Mouse (Mus musculus): ENCODE measurements around the gene Agap1. TPM values are rescaled to one million over a fixed set of nuclear protein-coding genes. Genes with fewer than 3 reads are reported as not detected.

The Agap1 gene
- polyA plus RNA-seq, 1 experiment from 2014 or later = 72.2 TPM

- Histone ChIP-seq H3K36me3 (replicated peaks; ENCODE audit: control insufficient read depth, insufficient read depth) (no peaks in the 10 kb centered on the region), H3K4me2 (replicated peaks) (no peak overlapping the region), H3K9me3 (ENCODE audit: control insufficient read depth, low read length) (no peaks in the 10 kb centered on the region), H3K4me1 (replicated peaks; ENCODE audit: control insufficient read depth, insufficient read depth, low read length) (peaks cover 22% of the 10 kb centered on the region), H3K4me3 (replicated peaks; ENCODE audit: low read length) (no peak overlapping the region), H3K9ac (no peak overlapping the region), H3K27ac (no peak overlapping the region), H3K27me3 (ENCODE audit: control insufficient read depth, insufficient read depth, low read length) (no peaks in the 10 kb centered on the region)
- ATAC-seq (ENCODE audit: low FRiP score) = 0 out of 2 replicates have a peak, but pooled peaks have one; percentile 21
- no peak for DNase-seq (ENCODE audit: low spot score)
- WGBS = 80% methylated on average over 7 of the region's 7 CpGs
Observed at GRCm38 (mm10) chr1:89556006-89556405, 101.4 kb downstream of the Agap1 start.

DNA sequence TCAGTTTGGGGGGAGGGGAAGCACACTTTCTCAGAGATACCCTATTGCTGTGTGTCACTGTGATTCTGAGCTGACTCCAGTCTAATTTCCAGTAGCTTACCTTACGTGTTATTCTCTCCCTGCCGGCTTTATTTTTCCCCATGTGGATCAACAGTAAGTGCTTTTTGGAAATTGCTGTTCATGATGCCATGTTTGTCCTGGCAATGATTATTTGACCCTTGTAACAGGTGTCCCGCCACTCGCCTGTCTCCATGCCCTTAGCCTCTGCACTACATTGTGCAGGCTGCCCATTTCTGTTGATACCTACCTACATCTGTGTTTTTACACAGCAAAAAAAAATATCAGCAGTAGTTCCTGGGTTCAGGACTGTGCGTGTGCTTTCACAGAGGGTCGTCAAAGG, 102.8 kb downstream of the Agap1 start:
- Histone ChIP-seq H3K27me3 (ENCODE audit: control insufficient read depth, insufficient read depth, low read length) (no peaks in the 10 kb centered on the region), H3K4me2 (replicated peaks) (no peak overlapping the region), H3K9ac (no peak overlapping the region), H3K4me3 (replicated peaks; ENCODE audit: low read length) (no peak overlapping the region), H3K27ac (no peak overlapping the region), H3K36me3 (replicated peaks; ENCODE audit: control insufficient read depth, insufficient read depth) (no peaks in the 10 kb centered on the region), H3K9me3 (ENCODE audit: control insufficient read depth, low read length) (no peaks in the 10 kb centered on the region), H3K4me1 (replicated peaks; ENCODE audit: control insufficient read depth, insufficient read depth, low read length) (peaks cover 16% of the 10 kb centered on the region; the same call in 1 of the 2 replicates)
- DNase-seq (ENCODE audit: low spot score) = no peak
- ATAC-seq (ENCODE audit: low FRiP score) = no peak
- 86% methylated on average over 6 of the region's 6 CpGs for WGBS

GRCm38 (mm10) chr1:89558080-89558479, 103.5 kb downstream of the Agap1 start:
- DNase-seq (ENCODE audit: low spot score) (no peak), ATAC-seq (ENCODE audit: low FRiP score) (no peak)
- H3K4me3 ChIP-seq (replicated peaks; ENCODE audit: low read length) = no peak overlapping the region
- peaks cover 16% of the 10 kb centered on the region; the same call in 1 of the 2 replicates for H3K4me1 ChIP-seq (replicated peaks; ENCODE audit: control insufficient read depth, insufficient read depth, low read length)
- H3K27me3 ChIP-seq (ENCODE audit: control insufficient read depth, insufficient read depth, low read length) = no peaks in the 10 kb centered on the region
- no peak overlapping the region for H3K9ac ChIP-seq
- no peak overlapping the region for H3K27ac ChIP-seq
- no peaks in the 10 kb centered on the region for H3K9me3 ChIP-seq (ENCODE audit: control insufficient read depth, low read length)
- H3K36me3 ChIP-seq (replicated peaks; ENCODE audit: control insufficient read depth, insufficient read depth) = no peaks in the 10 kb centered on the region
- H3K4me2 ChIP-seq (replicated peaks) = no peak overlapping the region
- 85% methylated on average over 1 of the region's 1 CpGs for WGBS

- no peak for DNase-seq (ENCODE audit: low spot score)
- H3K9me3 ChIP-seq (ENCODE audit: control insufficient read depth, low read length) = no peaks in the 10 kb centered on the region
- no peaks in the 10 kb centered on the region for H3K27me3 ChIP-seq (ENCODE audit: control insufficient read depth, insufficient read depth, low read length)
- H3K4me1 ChIP-seq (replicated peaks; ENCODE audit: control insufficient read depth, insufficient read depth, low read length) = peaks cover 48% of the 10 kb centered on the region
- no peak overlapping the region for H3K27ac ChIP-seq
- no peak for ATAC-seq (ENCODE audit: low FRiP score)
- H3K9ac ChIP-seq = no peak overlapping the region
- H3K4me2 ChIP-seq (replicated peaks) = no peak overlapping the region
- H3K4me3 ChIP-seq (replicated peaks; ENCODE audit: low read length) = no peak overlapping the region
- H3K36me3 ChIP-seq (replicated peaks; ENCODE audit: control insufficient read depth, insufficient read depth) = no peaks in the 10 kb centered on the region
- WGBS = 92% methylated on average over 4 of the region's 4 CpGs
Observed at GRCm38 (mm10) chr1:89563399-89563798, 108.8 kb downstream of the Agap1 start.

DNA sequence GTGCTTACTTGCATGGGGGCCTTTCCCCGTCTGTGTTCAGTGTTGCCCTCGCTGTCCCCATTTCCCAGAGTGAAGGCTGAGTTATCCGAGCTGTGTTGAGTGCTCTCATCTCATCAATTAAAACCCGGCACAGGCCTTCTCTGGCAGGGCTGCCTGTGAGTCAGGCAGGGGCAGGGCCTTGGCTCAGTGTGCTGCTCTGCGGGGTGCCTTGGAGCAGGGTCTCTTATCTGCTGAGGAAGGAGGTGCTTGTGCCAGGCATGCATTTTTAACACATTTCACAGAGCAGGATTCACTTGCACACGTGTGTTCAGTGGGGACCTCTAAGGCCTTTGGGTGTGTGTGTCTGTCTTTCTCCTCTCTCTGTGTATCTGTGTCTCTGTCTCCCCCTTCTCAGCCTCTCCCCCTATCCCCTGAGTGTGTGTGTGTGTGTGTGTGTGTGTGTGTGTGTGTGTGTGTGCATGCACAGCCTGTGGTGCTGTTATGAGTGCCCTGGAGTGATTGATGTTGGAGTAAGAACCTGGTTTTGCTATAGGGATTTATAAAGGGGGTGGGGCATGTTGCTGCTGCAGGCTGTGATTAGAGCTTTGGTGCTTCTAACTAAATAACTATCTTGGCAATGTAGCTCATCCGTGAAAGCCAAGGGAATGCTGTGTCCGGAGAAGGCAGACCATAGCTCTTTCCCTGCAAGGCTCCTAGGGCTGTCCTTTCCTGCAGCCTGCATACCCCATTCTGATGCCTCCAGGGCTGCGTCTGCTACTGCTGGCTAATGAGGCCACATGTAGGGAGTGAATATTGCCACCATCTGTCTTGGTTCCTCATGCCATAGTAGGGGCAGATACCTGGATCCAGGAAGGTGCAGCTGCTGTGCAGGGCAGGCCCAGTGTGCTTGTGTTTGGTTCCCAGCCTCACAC, 112.2 kb downstream of the Agap1 start:
- Histone ChIP-seq H3K27me3 (ENCODE audit: control insufficient read depth, insufficient read depth, low read length) (no peaks in the 10 kb centered on the region), H3K9me3 (ENCODE audit: control insufficient read depth, low read length) (no peaks in the 10 kb centered on the region), H3K4me1 (replicated peaks; ENCODE audit: control insufficient read depth, insufficient read depth, low read length) (peaks cover 60% of the 10 kb centered on the region), H3K4me3 (replicated peaks; ENCODE audit: low read length) (no peak overlapping the region), H3K9ac (no peak overlapping the region), H3K36me3 (replicated peaks; ENCODE audit: control insufficient read depth, insufficient read depth) (no peaks in the 10 kb centered on the region), H3K27ac (peak overlapping the region; percentile 75), H3K4me2 (replicated peaks) (no peak overlapping the region)
- peak; percentile 56 for DNase-seq (ENCODE audit: low spot score)
- 15% methylated on average over 9 of the region's 9 CpGs for WGBS
- peak; percentile 55 for ATAC-seq (ENCODE audit: low FRiP score)

GRCm38 (mm10) chr1:89568546-89569405, 114.2 kb downstream of the Agap1 start:
- H3K9ac ChIP-seq = no peak overlapping the region
- H3K27me3 ChIP-seq (ENCODE audit: control insufficient read depth, insufficient read depth, low read length) = no peaks in the 10 kb centered on the region
- 55% methylated on average over 6 of the region's 6 CpGs for WGBS
- H3K36me3 ChIP-seq (replicated peaks; ENCODE audit: control insufficient read depth, insufficient read depth) = no peaks in the 10 kb centered on the region
- no peak overlapping the region for H3K27ac ChIP-seq
- ATAC-seq (ENCODE audit: low FRiP score) (no peak), DNase-seq (ENCODE audit: low spot score) (no peak)
- H3K4me2 ChIP-seq (replicated peaks) = no peak overlapping the region
- H3K4me1 ChIP-seq (replicated peaks; ENCODE audit: control insufficient read depth, insufficient read depth, low read length) = peaks cover 64% of the 10 kb centered on the region
- no peaks in the 10 kb centered on the region for H3K9me3 ChIP-seq (ENCODE audit: control insufficient read depth, low read length)
- no peak overlapping the region for H3K4me3 ChIP-seq (replicated peaks; ENCODE audit: low read length)

- Histone ChIP-seq H3K36me3 (replicated peaks; ENCODE audit: control insufficient read depth, insufficient read depth) (no peaks in the 10 kb centered on the region), H3K27ac (no peak overlapping the region), H3K9ac (no peak overlapping the region), H3K4me1 (replicated peaks; ENCODE audit: control insufficient read depth, insufficient read depth, low read length) (peaks cover 59% of the 10 kb centered on the region), H3K4me3 (replicated peaks; ENCODE audit: low read length) (no peak overlapping the region), H3K9me3 (ENCODE audit: control insufficient read depth, low read length) (no peaks in the 10 kb centered on the region), H3K4me2 (replicated peaks) (no peak overlapping the region), H3K27me3 (ENCODE audit: control insufficient read depth, insufficient read depth, low read length) (no peaks in the 10 kb centered on the region)
- 82% methylated on average over 4 of the region's 4 CpGs for WGBS
- ATAC-seq (ENCODE audit: low FRiP score) (no peak), DNase-seq (ENCODE audit: low spot score) (no peak)
Observed at GRCm38 (mm10) chr1:89570522-89571299, 116.1 kb downstream of the Agap1 start.

GRCm38 (mm10) chr1:89573486-89573885, 118.9 kb downstream of the Agap1 start:
- Histone ChIP-seq H3K27me3 (ENCODE audit: control insufficient read depth, insufficient read depth, low read length) (no peaks in the 10 kb centered on the region), H3K36me3 (replicated peaks; ENCODE audit: control insufficient read depth, insufficient read depth) (no peaks in the 10 kb centered on the region), H3K27ac (no peak overlapping the region), H3K4me3 (replicated peaks; ENCODE audit: low read length) (no peak overlapping the region), H3K9me3 (ENCODE audit: control insufficient read depth, low read length) (no peaks in the 10 kb centered on the region), H3K9ac (no peak overlapping the region), H3K4me1 (replicated peaks; ENCODE audit: control insufficient read depth, insufficient read depth, low read length) (peaks cover 53% of the 10 kb centered on the region), H3K4me2 (replicated peaks) (no peak overlapping the region)
- 88% methylated on average over 4 of the region's 4 CpGs for WGBS
- ATAC-seq (ENCODE audit: low FRiP score) (no peak), DNase-seq (ENCODE audit: low spot score) (no peak)

All from hindbrain, embryonic 14.5 days (tissue).